In the genomic region with DNA sequence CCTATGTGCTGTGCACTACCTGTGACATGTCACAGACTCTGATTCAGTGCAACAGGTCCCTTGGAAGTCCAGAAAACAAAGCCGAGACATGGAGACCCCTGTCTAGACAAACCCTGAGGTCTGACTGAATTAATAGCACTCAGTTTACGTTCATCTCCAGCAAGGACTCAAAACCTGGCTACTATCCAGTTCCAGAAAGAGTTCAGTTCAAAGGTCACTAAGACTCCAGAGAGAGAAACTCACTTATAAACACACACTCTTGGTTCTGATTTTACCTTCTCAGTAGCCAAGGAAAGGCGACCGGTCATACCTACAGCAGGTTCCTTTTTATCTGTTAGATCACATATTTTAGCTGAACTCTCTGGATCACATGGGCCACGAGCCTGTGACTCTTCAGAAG, we compare ENCODE assay signal across 18 mouse cellular contexts. TPM values are rescaled to one million over a fixed set of nuclear protein-coding genes. Genes with fewer than 3 reads are reported as not detected.
"Had no signal": no experiment of that assay in that cellular context is flagged by ENCODE, and none has a peak within 500 bp of the region (broad histone marks: within the 10 kb centered on the region; RNA-seq: fewer than 3 reads in every experiment).

No protein-coding gene starts in this region.

- H3K4me2 ChIP-seq: liver, embryonic 13.5 days; midbrain, embryonic 13.5 days; neural tube, embryonic 15.5 days had no signal

- DNase-seq: liver, embryonic 13.5 days; liver, postnatal 0 days; lung, postnatal 36 days; right cerebral cortex, adult 18-20 months; right cerebral cortex, postnatal 25 days; spleen, adult 18-20 months; thymus, adult 18-20 months; thymus, postnatal 14 days had no signal

- H3K4me3 ChIP-seq: left cerebral cortex, adult 2 months; limb, embryonic 10.5 days; liver, embryonic 13.5 days; midbrain, embryonic 13.5 days; myocyte; neural tube, embryonic 15.5 days had no signal

- H3K36me3 ChIP-seq: limb, embryonic 10.5 days; liver, embryonic 13.5 days; midbrain, embryonic 13.5 days; neural tube, embryonic 15.5 days had no signal

- H3K9ac ChIP-seq: liver, embryonic 13.5 days; liver, postnatal 0 days; midbrain, embryonic 13.5 days; neural tube, embryonic 15.5 days had no signal

- H3K4me1 ChIP-seq: liver, embryonic 13.5 days had no signal

- H3K27ac ChIP-seq: left cerebral cortex, adult 2 months; limb, embryonic 10.5 days; liver, embryonic 13.5 days; midbrain, embryonic 13.5 days; neural tube, embryonic 15.5 days had no signal

- H3K9me3 ChIP-seq: limb, embryonic 10.5 days; liver, embryonic 13.5 days; midbrain, embryonic 13.5 days; neural tube, embryonic 15.5 days had no signal

- ATAC-seq: intestine, embryonic 16.5 days; liver, postnatal 0 days; midbrain, embryonic 13.5 days had no signal

RNA-seq across cellular contexts. Expression of a gene that starts 43.3 kb away (rescaled TPM):
- total RNA-seq: megakaryocyte progenitor cell, adult 5-6 weeks had no signal
- polyA plus RNA-seq: intestine, embryonic 16.5 days; liver, embryonic 13.5 days; liver, postnatal 0 days; lung, embryonic 16.5 days; myocyte; stomach, embryonic 14.5 days; urinary bladder, adult 2 months had no signal
